Mouse (Mus musculus) kidney, embryonic 14.5 days (tissue): ENCODE data around the gene Tapbp. TPM values are rescaled to one million over a fixed set of nuclear protein-coding genes. Genes with fewer than 3 reads are reported as not detected.
"Not testable (repeated sequence)": the region's sequence is repeated elsewhere in the genome, so short reads cannot be mapped to it uniquely, and the experiment has no call there.

ENCODE experiments used
- ATAC-seq: fragments of 200-750 bp; cut with Nextera tagmentation; 2 replicates; pipeline ENCODE4 v1.8.0; 2017; ENCODE audit warnings: moderate number of reproducible peaks, mild to moderate bottlenecking, moderate TSS enrichment, moderate library complexity; ENCODE audit not compliant: low FRiP score, low TSS enrichment
- H3K27ac ChIP-seq: fragments of 300-500 bp; sonication (generic); 2 replicates; pipeline ENCODE4 v1.5.1; 2014; ENCODE audit warnings: low read depth, mild to moderate bottlenecking, low read length, moderate library complexity, mixed read lengths
- H3K27me3 ChIP-seq: fragments of 300-500 bp; sonication (generic); 2 replicates; pipeline ENCODE4 v1.6.1; 2014; ENCODE audit warnings: mild to moderate bottlenecking, low read length; ENCODE audit not compliant: control insufficient read depth, insufficient read depth
- H3K36me3 ChIP-seq: fragments of 300-500 bp; sonication (generic); 2 replicates; pipeline ENCODE4 v1.6.1; 2014; ENCODE audit warnings: low read length, mixed read lengths; ENCODE audit not compliant: control insufficient read depth, insufficient read depth
- H3K4me1 ChIP-seq: fragments of 300-500 bp; sonication (generic); 2 replicates; pipeline ENCODE4 v1.6.1; 2014; ENCODE audit warnings: low read length, mixed read lengths; ENCODE audit not compliant: control insufficient read depth, insufficient read depth
- H3K4me2 ChIP-seq: fragments of 300-500 bp; sonication (generic); replicated peaks from 2 replicates; pipeline ENCODE4 v1.6.1; 2014; ENCODE audit warnings: low read depth, mild to moderate bottlenecking, low read length
- H3K4me3 ChIP-seq: fragments of 300-500 bp; sonication (generic); 2 replicates; pipeline ENCODE4 v1.5.1; 2014; ENCODE audit warnings: mild to moderate bottlenecking, low read length
- H3K9ac ChIP-seq: fragments of 300-500 bp; sonication (generic); 2 replicates; pipeline ENCODE4 v1.6.1; 2014; ENCODE audit warnings: low read depth, mild to moderate bottlenecking, low read length, moderate library complexity
- H3K9me3 ChIP-seq: fragments of 300-500 bp; sonication (generic); 2 replicates; pipeline ENCODE4 v1.6.1; 2016; ENCODE audit warnings: low read length; ENCODE audit not compliant: control insufficient read depth
- WGBS: fragments of 180-500 bp; shearing (Covaris S2); extraction: QIAGEN DNeasy Blood & Tissue Kit; methylation state at CpG from one replicate; pipeline ENCODE4 v1.1.7; 2014; 5-methylcytosine and 5-hydroxymethylcytosine counted together
- polyA plus RNA-seq: library from polyadenylated mRNA; unstranded; fragments of >200 nt; fragmentation: Nextera tagmentation; extraction: Ambion mirVana; gene quantifications from 2 replicates; pipeline ENCODE4 v1.2.1, GENCODE M21; 2014

Tapbp gene
- polyA plus RNA-seq: 17.4 and 24.6 TPM in 2 replicates

GRCm38 (mm10) chr17:33915671-33916250 is at the start of gene Tapbp, which contains the start of gene Zbtb22:
TSS of gene Tapbp (plus strand) at chr17:33915899.
TSS of gene Zbtb22 (plus strand) at chr17:33915904.
- Histone ChIP-seq H3K4me1 (peaks cover 24% of the 10 kb centered on the region; the same call in 1 of the 2 replicates), H3K4me3 (peak within 1 kb of the TSS; percentile 61), H3K36me3 (peaks cover 40% of the 10 kb centered on the region), H3K9ac (peak within 1 kb of the TSS; percentile 65), H3K9me3 (no peaks in the 10 kb centered on the region), H3K27me3 (no peaks in the 10 kb centered on the region), H3K4me2 (peak within 1 kb of the TSS; percentile 57), H3K27ac (peak within 1 kb of the TSS; percentile 86)
- WGBS: under 1% methylated on average over 33 of the region's 34 CpGs
- ATAC-seq: peak; percentile 90

GRCm38 (mm10) chr17:33873537-33873936 is 42.2 kb upstream of the Tapbp start, which contains the start of gene Gm7029:
TSS of gene Gm7029 (plus strand) at chr17:33873837.
- H3K36me3 ChIP-seq: peaks cover 20% of the 10 kb centered on the region
- H3K9ac ChIP-seq, H3K9me3 ChIP-seq, H3K27ac ChIP-seq, H3K4me1 ChIP-seq, ATAC-seq, H3K4me3 ChIP-seq, H3K27me3 ChIP-seq, H3K4me2 ChIP-seq: not testable (repeated sequence)
- 96% methylated on average over 3 of the region's 12 CpGs for WGBS

- Histone ChIP-seq H3K9ac (no peak overlapping the region), H3K4me2 (no peak overlapping the region), H3K27me3 (no peaks in the 10 kb centered on the region), H3K36me3 (peaks cover 21% of the 10 kb centered on the region), H3K4me1 (no peaks in the 10 kb centered on the region), H3K4me3 (no peak overlapping the region), H3K27ac (no peak overlapping the region), H3K9me3 (no peaks in the 10 kb centered on the region)
- no peak for ATAC-seq
- 83% methylated on average over 11 of the region's 11 CpGs for WGBS
Measured at GRCm38 (mm10) chr17:33874411-33874810, 41.3 kb upstream of the Tapbp start.

- WGBS: 78% methylated on average over 5 of the region's 5 CpGs
- H3K27me3 ChIP-seq, H3K4me2 ChIP-seq, H3K27ac ChIP-seq, H3K4me1 ChIP-seq, H3K9me3 ChIP-seq, H3K9ac ChIP-seq, ATAC-seq, H3K4me3 ChIP-seq: not testable (repeated sequence)
- H3K36me3 ChIP-seq: peaks cover 31% of the 10 kb centered on the region
Measured at GRCm38 (mm10) chr17:33875797-33876196, 39.9 kb upstream of the Tapbp start.

GRCm38 (mm10) chr17:33884320-33884719 is 31.4 kb upstream of the Tapbp start:
- H3K9me3 ChIP-seq, H3K4me2 ChIP-seq, H3K4me3 ChIP-seq, H3K27ac ChIP-seq, H3K9ac ChIP-seq, ATAC-seq, H3K4me1 ChIP-seq, H3K27me3 ChIP-seq: not testable (repeated sequence)
- 93% methylated on average over 9 of the region's 11 CpGs for WGBS
- peaks cover 41% of the 10 kb centered on the region for H3K36me3 ChIP-seq

- not testable (repeated sequence) for H3K9me3 ChIP-seq, H3K9ac ChIP-seq, H3K27ac ChIP-seq, ATAC-seq, H3K27me3 ChIP-seq, H3K4me3 ChIP-seq, H3K4me2 ChIP-seq, H3K4me1 ChIP-seq
- H3K36me3 ChIP-seq: peaks cover 19% of the 10 kb centered on the region; the same call in 1 of the 2 replicates
- WGBS: 73% methylated on average over 2 of the region's 2 CpGs
Measured at GRCm38 (mm10) chr17:33887802-33888201, 27.9 kb upstream of the Tapbp start.

GRCm38 (mm10) chr17:33888230-33888629 is 27.5 kb upstream of the Tapbp start:
- peaks cover 16% of the 10 kb centered on the region; the same call in 1 of the 2 replicates for H3K36me3 ChIP-seq
- not testable (repeated sequence) for H3K27ac ChIP-seq, H3K9me3 ChIP-seq, ATAC-seq, H3K27me3 ChIP-seq, H3K4me1 ChIP-seq, H3K4me3 ChIP-seq, H3K9ac ChIP-seq
- peak overlapping the region; percentile 54; the same call in 1 of the 2 replicates for H3K4me2 ChIP-seq

GRCm38 (mm10) chr17:33889941-33890532 is 25.7 kb upstream of the Tapbp start:
- H3K9ac ChIP-seq: peak overlapping the region; percentile 70
- peaks cover 13% of the 10 kb centered on the region; the same call in 1 of the 2 replicates for H3K36me3 ChIP-seq
- ATAC-seq, H3K9me3 ChIP-seq, H3K4me1 ChIP-seq, H3K27ac ChIP-seq, H3K27me3 ChIP-seq: not testable (repeated sequence)
- peak overlapping the region; percentile 54 for H3K4me2 ChIP-seq
- peak overlapping the region; percentile 65 for H3K4me3 ChIP-seq
- 0% methylated on average over 37 of the region's 44 CpGs for WGBS

GRCm38 (mm10) chr17:33890533-33891059 is 25.1 kb upstream of the Tapbp start, which contains the start of gene Kifc1:
TSS of gene Kifc1 (minus strand) at chr17:33890661.
- Histone ChIP-seq H3K9ac (peak within 1 kb of the TSS; percentile 70), H3K9me3 (no peaks in the 10 kb centered on the region), H3K4me2 (peak within 1 kb of the TSS; percentile 54), H3K27me3 (no peaks in the 10 kb centered on the region), H3K36me3 (peaks cover 9% of the 10 kb centered on the region; the same call in 1 of the 2 replicates), H3K4me1 (no peaks in the 10 kb centered on the region), H3K27ac (no peak within 1 kb of the TSS), H3K4me3 (peak within 1 kb of the TSS; percentile 65)
- 2% methylated on average over 47 of the region's 49 CpGs for WGBS
- peak; percentile 99 for ATAC-seq
